Mouse (Mus musculus) spleen, adult 18-20 months (tissue): ENCODE measurements around the gene Rhno1.
A peak's percentile ranks its signal among the peaks of the same experiment; 100 is the strongest.

Experiments
- DNase-seq, 2 experiments: peaks; one replicate each; pipeline ENCODE4 v3.0.0; 2022; ENCODE audit warnings: mixed read lengths in 2 of 2

Gene Rhno1

GRCm38 (mm10) chr6:128361901-128362300, 810 bp downstream of the Rhno1 start:
- DNase-seq = no peak

DNA sequence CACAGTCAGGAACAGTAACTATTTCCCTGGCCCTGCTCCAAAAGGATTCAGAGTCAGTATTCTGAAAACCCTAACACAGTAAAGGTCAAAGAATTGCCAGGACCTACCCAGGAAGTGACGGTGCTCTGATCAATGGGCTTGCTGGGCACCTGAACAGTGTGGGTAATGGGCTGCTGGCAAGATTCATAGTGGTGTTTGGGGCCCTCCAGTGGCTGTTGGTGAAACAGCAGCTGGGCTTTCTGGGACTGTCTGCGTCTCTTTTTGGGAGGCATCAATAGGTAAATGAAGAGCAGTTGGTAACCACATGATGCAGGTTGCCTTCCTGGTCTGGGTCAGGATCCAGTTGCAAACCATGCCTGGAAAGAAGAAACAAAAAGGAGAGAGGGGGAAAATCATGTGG, 3.7 kb downstream of the Rhno1 start:
- DNase-seq = peak; percentile 42 to 72

DNA sequence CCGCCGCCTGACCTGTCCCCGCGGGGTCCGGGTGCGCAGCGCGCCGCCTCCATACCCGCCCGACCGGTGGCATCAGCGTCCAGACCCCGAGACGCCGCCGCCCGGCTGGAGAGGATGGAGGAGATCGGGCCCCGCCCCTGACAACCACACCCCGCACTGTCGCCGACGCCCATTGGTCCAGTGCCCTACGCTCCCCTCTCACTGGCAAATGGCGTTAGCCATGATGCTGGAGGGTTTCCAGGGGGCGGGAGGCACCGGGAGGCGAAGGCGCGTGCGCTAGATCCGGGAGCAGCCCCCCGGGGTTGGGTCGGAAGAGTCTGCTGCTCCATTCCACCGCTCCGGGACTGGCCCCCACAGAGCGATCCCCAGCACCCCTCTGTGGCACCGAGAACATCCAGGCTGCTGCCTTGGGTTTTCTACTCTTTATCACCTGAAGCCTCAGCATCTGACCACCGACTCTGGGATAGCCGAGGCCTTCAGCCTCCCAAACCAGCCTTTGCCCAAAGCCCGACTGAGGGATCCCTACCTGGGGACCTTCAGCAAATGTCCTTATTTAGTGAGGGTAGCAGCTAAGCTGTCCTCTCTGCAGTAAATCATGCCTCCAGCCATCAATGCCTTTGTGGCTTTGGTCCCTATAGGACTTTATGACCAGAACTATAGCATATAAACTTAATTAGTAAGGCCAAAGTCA, 6.8 kb downstream of the Rhno1 start, which contains the start of gene Tulp3:
Gene Tulp3, minus strand, starts transcription at position 126 of the 691 bp plus-strand sequence.
- DNase-seq = peak; percentile 78 to 83

GRCm38 (mm10) chr6:128355201-128355681, 7.5 kb downstream of the Rhno1 start:
- DNase-seq = peak in 1 of 2 experiments; percentile 14

- DNase-seq = no peak
Measured at GRCm38 (mm10) chr6:128354140-128354539, 8.6 kb downstream of the Rhno1 start.

- no peak for DNase-seq
Measured at GRCm38 (mm10) chr6:128349711-128350110, 13.0 kb downstream of the Rhno1 start.

GRCm38 (mm10) chr6:128346782-128347181, 15.9 kb downstream of the Rhno1 start:
- no peak for DNase-seq

DNA sequence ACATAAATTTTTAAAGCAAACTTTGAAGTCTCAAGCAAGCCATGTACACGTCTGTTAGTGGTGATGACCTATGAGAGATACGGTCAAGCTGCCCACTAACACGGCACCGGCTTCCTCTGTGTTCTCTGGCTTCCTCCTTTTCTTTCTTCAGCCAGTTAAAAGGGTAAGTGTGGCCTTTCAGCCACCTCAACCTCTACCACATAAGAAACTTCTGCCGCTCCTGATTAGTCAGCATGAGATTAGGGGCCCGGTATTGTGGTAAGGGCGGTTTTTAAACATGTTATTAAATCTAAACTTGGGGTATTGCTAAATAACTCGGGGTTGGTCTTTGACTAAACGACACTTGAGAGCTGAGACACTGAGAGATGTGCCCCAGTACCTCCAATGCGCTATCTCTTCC, 17.1 kb downstream of the Rhno1 start:
- DNase-seq = no peak

DNA sequence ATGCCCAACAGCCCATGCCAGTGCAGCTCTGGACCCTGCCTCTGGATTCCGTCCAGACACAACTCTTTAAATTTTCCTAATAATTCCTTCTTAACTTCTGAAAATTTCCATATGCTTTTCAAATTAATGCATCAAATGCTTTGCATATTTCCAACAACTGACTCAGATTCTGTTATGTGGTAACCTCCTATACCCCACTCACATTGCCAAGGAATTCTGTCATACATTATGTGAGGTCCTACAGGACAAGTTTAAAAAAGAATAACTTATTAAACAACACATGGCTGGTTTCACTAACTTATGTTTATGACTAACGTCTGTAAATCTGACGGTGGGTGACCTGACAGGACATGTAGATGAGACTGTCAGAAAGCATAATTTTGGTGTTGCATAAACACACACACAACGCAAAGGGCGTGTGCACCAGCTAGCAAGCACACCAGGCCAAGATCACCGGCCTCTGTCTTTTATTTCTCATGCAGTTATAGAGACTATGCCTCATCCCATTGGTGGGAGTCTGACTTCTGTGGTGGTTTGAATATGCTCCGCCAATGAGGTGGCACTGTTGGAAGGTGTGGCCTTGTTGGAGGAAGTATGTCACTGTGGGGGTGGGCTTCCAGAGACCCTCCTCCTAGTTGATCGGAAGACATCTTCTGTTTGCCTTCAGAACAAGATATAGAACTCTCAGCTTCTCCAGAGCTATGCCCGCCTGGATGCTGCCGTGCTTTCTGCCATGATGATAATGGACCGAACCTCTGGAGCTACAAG, 20.6 kb downstream of the Rhno1 start:
- DNase-seq = no peak

GRCm38 (mm10) chr6:128338876-128339275, 23.8 kb downstream of the Rhno1 start:
- DNase-seq = no peak

GRCm38 (mm10) chr6:128337467-128337866, 25.2 kb downstream of the Rhno1 start:
- no peak for DNase-seq

GRCm38 (mm10) chr6:128334397-128335124, 28.1 kb downstream of the Rhno1 start:
- peak in 1 of 2 experiments; percentile 54 for DNase-seq

- DNase-seq = peak in 1 of 2 experiments; percentile 47
Measured at GRCm38 (mm10) chr6:128318317-128318716, 44.4 kb downstream of the Rhno1 start.

- DNase-seq = no peak
Measured at GRCm38 (mm10) chr6:128315597-128315996, 47.1 kb downstream of the Rhno1 start.

- DNase-seq = no peak
Measured at GRCm38 (mm10) chr6:128314796-128315195, 47.9 kb downstream of the Rhno1 start.

DNA sequence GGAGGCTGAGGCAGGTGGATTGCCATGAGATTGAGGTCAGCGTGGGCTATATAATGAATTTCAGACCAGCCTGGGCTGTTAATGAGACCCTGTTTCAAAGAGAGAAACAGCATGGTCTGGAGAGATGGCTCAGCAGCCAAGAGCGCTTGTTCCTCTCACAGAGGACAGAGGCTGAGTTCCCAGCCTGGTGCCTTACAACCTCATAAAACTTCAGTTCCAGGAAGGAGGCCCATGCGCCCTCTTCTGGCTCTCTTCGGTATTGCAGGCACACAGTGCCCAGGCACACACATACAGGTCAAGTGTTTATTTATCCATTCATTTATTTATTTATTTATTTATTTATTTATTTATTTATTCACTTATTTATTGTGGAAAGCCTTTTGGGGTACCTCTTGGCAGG, 54.4 kb downstream of the Rhno1 start:
- DNase-seq = peak in 1 of 2 experiments; percentile 23
